Mouse (Mus musculus) neural tube, embryonic 14.5 days (tissue): ENCODE results near the gene Wdfy4. TPM values are rescaled to one million over a fixed set of nuclear protein-coding genes. Genes with fewer than 3 reads are reported as not detected.

Experiments used
- ATAC-seq: fragments of 200-750 bp; cut with Nextera tagmentation; 2 replicates; pipeline ENCODE4 v1.8.0; 2017; ENCODE audit warnings: low read depth, mild to moderate bottlenecking, moderate TSS enrichment, moderate library complexity
- H3K27ac ChIP-seq: fragments of 300-500 bp; sonication (generic); 2 replicates; pipeline ENCODE4 v1.5.1; 2014; ENCODE audit warnings: low read depth, mild to moderate bottlenecking, control low read depth, low read length, moderate library complexity, mixed read lengths
- H3K27me3 ChIP-seq: fragments of 300-500 bp; sonication (generic); 2 replicates; pipeline ENCODE4 v1.6.1; 2014; ENCODE audit warnings: low read length; ENCODE audit not compliant: control insufficient read depth, insufficient read depth
- H3K36me3 ChIP-seq: fragments of 300-500 bp; sonication (generic); 2 replicates; pipeline ENCODE4 v1.6.1; 2014; ENCODE audit warnings: low read length, mixed read lengths; ENCODE audit not compliant: control insufficient read depth, insufficient read depth
- H3K4me1 ChIP-seq: fragments of 300-500 bp; sonication (generic); 2 replicates; pipeline ENCODE4 v1.6.1; 2014; ENCODE audit warnings: low read length; ENCODE audit not compliant: control insufficient read depth, insufficient read depth
- H3K4me2 ChIP-seq: fragments of 300-500 bp; sonication (generic); 2 replicates; pipeline ENCODE4 v1.6.1; 2014; ENCODE audit warnings: mild to moderate bottlenecking, low read depth, low read length, control low read depth
- H3K4me3 ChIP-seq: fragments of 300-500 bp; sonication (generic); 2 replicates; pipeline ENCODE4 v1.5.1; 2014; ENCODE audit warnings: low read depth, low read length, control low read depth, mixed read lengths
- H3K9ac ChIP-seq: fragments of 300-500 bp; sonication (generic); replicated peaks from 2 replicates; pipeline ENCODE4 v1.6.1; 2014; ENCODE audit warnings: low read depth, mild to moderate bottlenecking, control low read depth, low read length, mixed read lengths
- H3K9me3 ChIP-seq: fragments of 300-500 bp; sonication (generic); 2 replicates; pipeline ENCODE4 v1.6.1; 2016; ENCODE audit warnings: low read length; ENCODE audit not compliant: control insufficient read depth
- WGBS: fragments of 180-500 bp; shearing (Covaris S2); extraction: QIAGEN DNeasy Blood & Tissue Kit; methylation state at CpG from one replicate; pipeline ENCODE4 v1.1.7; 2014; 5-methylcytosine and 5-hydroxymethylcytosine counted together
- polyA plus RNA-seq: library from polyadenylated mRNA; unstranded; fragments of >200 nt; fragmentation: Nextera tagmentation; extraction: Ambion mirVana; gene quantifications from 2 replicates; pipeline ENCODE4 v1.2.1, GENCODE M21; 2014

The Wdfy4 gene
- polyA plus RNA-seq, 1 experiment from 2014 or later, result 0.25 TPM

GRCm38 (mm10) chr14:32923871-32924270 is 261.4 kb downstream of the Wdfy4 start:
- H3K9me3 ChIP-seq, result no peaks in the 10 kb centered on the region
- H3K4me1 ChIP-seq, result no peaks in the 10 kb centered on the region
- no peak for ATAC-seq
- no peaks in the 10 kb centered on the region for H3K36me3 ChIP-seq
- no peak overlapping the region for H3K4me3 ChIP-seq
- no peaks in the 10 kb centered on the region for H3K27me3 ChIP-seq
- peak overlapping the region; percentile 13; the same call in 1 of the 2 replicates for H3K27ac ChIP-seq
- H3K4me2 ChIP-seq, result no peak overlapping the region
- WGBS, result 81% methylated on average over 9 of the region's 9 CpGs
- no peak overlapping the region for H3K9ac ChIP-seq

GRCm38 (mm10) chr14:32917919-32918318 is 267.4 kb downstream of the Wdfy4 start:
- 91% methylated on average over 1 of the region's 1 CpGs for WGBS
- ATAC-seq, result no peak
- no peaks in the 10 kb centered on the region for H3K4me1 ChIP-seq
- H3K4me2 ChIP-seq, result no peak overlapping the region
- no peak overlapping the region for H3K9ac ChIP-seq
- no peaks in the 10 kb centered on the region for H3K36me3 ChIP-seq
- H3K27me3 ChIP-seq, result no peaks in the 10 kb centered on the region
- no peak overlapping the region for H3K27ac ChIP-seq
- H3K4me3 ChIP-seq, result no peak overlapping the region
- no peaks in the 10 kb centered on the region for H3K9me3 ChIP-seq

GRCm38 (mm10) chr14:32915360-32915759 is 269.9 kb downstream of the Wdfy4 start:
- WGBS, result 57% methylated on average over 2 of the region's 2 CpGs
- Histone ChIP-seq H3K4me2 (no peak overlapping the region), H3K9ac (no peak overlapping the region), H3K27me3 (no peaks in the 10 kb centered on the region), H3K4me3 (no peak overlapping the region), H3K36me3 (no peaks in the 10 kb centered on the region), H3K4me1 (no peaks in the 10 kb centered on the region), H3K9me3 (no peaks in the 10 kb centered on the region), H3K27ac (no peak overlapping the region)
- ATAC-seq, result no peak

- H3K9me3 ChIP-seq, result no peaks in the 10 kb centered on the region
- WGBS, result 95% methylated on average over 4 of the region's 4 CpGs
- no peaks in the 10 kb centered on the region for H3K36me3 ChIP-seq
- H3K27ac ChIP-seq, result no peak overlapping the region
- H3K4me3 ChIP-seq, result no peak overlapping the region
- H3K9ac ChIP-seq, result no peak overlapping the region
- no peak overlapping the region for H3K4me2 ChIP-seq
- ATAC-seq, result no peak
- H3K27me3 ChIP-seq, result no peaks in the 10 kb centered on the region
- no peaks in the 10 kb centered on the region for H3K4me1 ChIP-seq
Measured at GRCm38 (mm10) chr14:32911187-32911586, 274.1 kb downstream of the Wdfy4 start.

Other genes starting within 250 kb of the Wdfy4 start
- gene Lrrc18, start 194.1 kb downstream of the Wdfy4 start, polyA plus RNA-seq, result 0.31 and 0.46 TPM in 2 replicates
- gene Arhgap22, start 28.5 kb upstream of the Wdfy4 start, polyA plus RNA-seq, result 1.5 and 4.3 TPM in 2 replicates